Mouse (Mus musculus) kidney, adult 2 months (tissue): ENCODE measurements around the gene Slc9a2.

Source experiments
- CTCF ChIP-seq: fragments of 200-500 bp; conservative IDR thresholded peaks from 2 replicates; pipeline ENCODE4 v1.5.1; 2011; ENCODE audit warnings: low read depth, mild to moderate bottlenecking, control low read depth, low read length, moderate library complexity, mixed read lengths; ENCODE audit not compliant: insufficient read depth, insufficient read length
- POLR2A ChIP-seq: fragments of 200-500 bp; IDR thresholded peaks from one replicate; pipeline ENCODE4 v1.6.1; 2011; ENCODE audit warnings: low read depth, low read length, control low read depth

GRCm38 (mm10) chr1:40746089-40746488 is 65.7 kb downstream of the Slc9a2 start:
- TF ChIP-seq CTCF (no peak), POLR2A (no peak)
